Mouse (Mus musculus) megakaryocyte, embryonic 14.5 days (primary cell): ENCODE data around the gene Pdss2. TPM values are rescaled to one million over a fixed set of nuclear protein-coding genes. Genes with fewer than 3 reads are reported as not detected.
"Not testable (repeated sequence)": the region's sequence is repeated elsewhere in the genome, so short reads cannot be mapped to it uniquely, and the experiment has no call there.

Experiments used
- H3K27me3 ChIP-seq: replicated peaks from 2 replicates; pipeline ENCODE3; 2012; ENCODE audit warnings: inconsistent platforms
- H3K36me3 ChIP-seq: replicated peaks from 2 replicates; pipeline ENCODE3; 2012; ENCODE audit warnings: low read length, inconsistent platforms, mixed read lengths
- H3K4me1 ChIP-seq: 2 replicates; pipeline ENCODE4 v1.6.1; 2012; ENCODE audit warnings: inconsistent platforms
- H3K4me3 ChIP-seq: replicated peaks from 2 replicates; pipeline ENCODE3; 2012; ENCODE audit warnings: moderate library complexity, mild to moderate bottlenecking, inconsistent platforms
- H3K9me3 ChIP-seq: 2 replicates; pipeline ENCODE4 v1.6.1; 2012; ENCODE audit warnings: inconsistent platforms
- FLI1 ChIP-seq: IDR thresholded peaks from 2 replicates; pipeline ENCODE4 v1.6.1; 2012; ENCODE audit warnings: low read length, inconsistent platforms, mixed read lengths
- GATA1 ChIP-seq: IDR thresholded peaks from 3 replicates; pipeline ENCODE4 v1.6.1; 2012; ENCODE audit warnings: mixed read lengths, low read length, inconsistent platforms, borderline replicate concordance
- polyA plus RNA-seq: library from polyadenylated mRNA; stranded (reverse); fragments of >175 nt; gene quantifications from 2 replicates; pipeline ENCODE4 v1.2.3, GENCODE M21; 2012; ENCODE audit warnings: low replicate concordance; ENCODE audit not compliant: insufficient read depth

The Pdss2 gene
- polyA plus RNA-seq, 1 experiment = 3.9 TPM

DNA sequence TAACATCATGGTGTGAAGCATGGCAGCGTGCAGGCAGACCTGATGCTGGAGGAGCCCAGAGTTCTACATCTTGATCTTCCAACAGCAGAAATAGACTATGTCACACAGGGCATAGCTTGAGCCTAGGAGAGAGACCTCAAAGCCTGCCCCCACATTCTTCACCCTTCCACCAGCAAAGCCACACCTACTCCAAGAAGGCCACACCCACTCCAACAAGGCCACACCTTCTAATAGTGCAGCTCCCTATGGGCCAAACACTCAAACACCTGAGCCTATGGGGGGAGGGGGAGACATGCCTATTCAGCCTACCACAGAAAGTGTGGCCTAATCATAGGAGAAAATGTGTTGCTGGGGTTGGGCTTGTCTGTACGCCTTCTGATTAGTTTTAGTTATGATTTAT lies 171.6 kb downstream of the Pdss2 start:
- H3K4me3 ChIP-seq = no peak overlapping the region
- TF ChIP-seq FLI1 = no peak
- TF ChIP-seq GATA1 = no peak
- no peaks in the 10 kb centered on the region for H3K4me1 ChIP-seq

DNA sequence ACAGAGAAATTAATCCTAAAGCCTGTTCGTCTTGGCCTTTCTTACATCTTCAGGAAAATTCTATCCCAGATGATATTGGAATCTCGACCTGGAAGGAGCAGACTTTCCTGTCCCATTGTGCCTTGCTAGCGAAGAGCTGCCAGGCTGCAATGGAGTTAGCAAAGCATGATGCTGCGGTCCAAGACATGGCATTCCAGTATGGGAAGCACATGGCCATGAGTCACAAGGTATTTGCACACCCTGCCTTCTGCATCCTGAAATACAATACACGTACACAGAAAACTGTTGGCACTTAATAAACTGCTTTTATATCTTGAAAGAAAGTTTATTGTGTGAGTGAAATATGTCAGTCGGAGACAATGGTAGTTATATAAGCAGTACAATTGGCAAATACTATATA lies 172.5 kb downstream of the Pdss2 start:
- TF ChIP-seq FLI1 (no peak), GATA1 (no peak)
- no peak overlapping the region for H3K4me3 ChIP-seq
- H3K36me3 ChIP-seq = peaks cover 14% of the 10 kb centered on the region
- H3K4me1 ChIP-seq = no peaks in the 10 kb centered on the region
- no peaks in the 10 kb centered on the region for H3K27me3 ChIP-seq
- peaks cover 3% of the 10 kb centered on the region; the same call in 1 of the 2 replicates for H3K9me3 ChIP-seq

More for the DNA sequence above, 171.6 kb downstream of the Pdss2 start:
- H3K27me3 ChIP-seq = no peaks in the 10 kb centered on the region
- H3K9me3 ChIP-seq = peaks cover 3% of the 10 kb centered on the region; the same call in 1 of the 2 replicates
- H3K36me3 ChIP-seq = peaks cover 10% of the 10 kb centered on the region

DNA sequence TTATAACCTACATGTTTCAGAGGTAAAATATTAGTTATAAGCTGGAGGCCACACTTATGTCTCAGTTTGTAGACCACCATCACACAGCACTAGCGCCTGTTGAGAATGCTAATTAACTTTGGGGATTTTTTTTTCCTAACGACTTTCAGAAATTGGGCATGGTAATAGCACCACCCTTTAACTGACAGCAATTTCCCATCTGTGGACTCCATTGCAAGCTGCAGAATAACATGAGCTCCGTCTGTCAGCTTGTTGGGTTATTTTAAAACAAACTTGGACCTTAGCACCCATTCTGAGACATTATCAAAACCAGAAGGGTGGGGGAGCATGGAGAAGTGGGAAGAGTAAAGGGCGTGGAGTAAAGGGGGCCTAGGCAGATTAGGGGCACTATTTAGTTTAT lies 174.5 kb downstream of the Pdss2 start:
- Histone ChIP-seq H3K9me3 (peaks cover 3% of the 10 kb centered on the region; the same call in 1 of the 2 replicates), H3K36me3 (peaks cover 16% of the 10 kb centered on the region), H3K4me3 (no peak overlapping the region), H3K4me1 (0 out of 2 replicates have a peak, but pooled peaks cover 3% of the 10 kb centered on the region), H3K27me3 (no peaks in the 10 kb centered on the region)
- TF ChIP-seq FLI1 (no peak), GATA1 (no peak)

DNA sequence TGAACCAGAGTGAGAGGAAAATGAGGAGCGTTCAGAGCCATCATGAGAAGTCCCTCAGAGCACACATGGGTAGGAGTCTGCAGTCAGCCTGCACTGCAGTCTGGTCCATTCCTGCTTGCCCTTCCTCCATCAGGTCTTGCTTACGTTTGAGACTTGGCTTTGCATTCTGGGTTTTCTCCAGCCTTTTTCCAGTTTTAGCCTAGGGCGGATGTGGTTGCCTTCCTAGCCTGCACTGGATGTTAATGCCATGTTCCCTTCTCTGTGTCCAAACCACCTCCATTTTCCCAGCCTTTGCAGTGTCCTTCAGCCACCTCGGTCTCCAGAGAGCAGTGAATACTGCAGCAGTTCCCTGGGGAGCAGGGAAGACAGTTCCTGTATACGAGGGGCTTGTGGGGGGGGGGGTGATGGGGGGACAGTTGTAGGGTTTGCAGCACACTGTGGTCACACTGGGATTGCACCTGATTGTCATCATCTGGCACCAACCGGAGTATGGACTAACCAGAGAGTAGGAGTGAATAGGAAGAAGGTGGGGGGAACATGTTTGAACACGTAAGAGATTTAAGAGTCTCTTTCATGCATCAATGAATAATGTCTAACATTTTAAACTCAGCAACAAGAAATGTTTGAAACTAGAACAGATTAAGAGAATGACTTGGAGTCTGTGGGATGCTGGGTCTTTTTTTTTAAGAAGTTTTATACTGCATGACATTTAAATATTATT lies 178.5 kb downstream of the Pdss2 start:
- H3K27me3 ChIP-seq = no peaks in the 10 kb centered on the region
- 0 out of 2 replicates have a peak, but pooled peaks cover 3% of the 10 kb centered on the region for H3K4me1 ChIP-seq
- peaks cover 16% of the 10 kb centered on the region for H3K36me3 ChIP-seq
- H3K9me3 ChIP-seq = no peaks in the 10 kb centered on the region
- no peak overlapping the region for H3K4me3 ChIP-seq
- TF ChIP-seq GATA1 = no peak
- TF ChIP-seq FLI1 = no peak

DNA sequence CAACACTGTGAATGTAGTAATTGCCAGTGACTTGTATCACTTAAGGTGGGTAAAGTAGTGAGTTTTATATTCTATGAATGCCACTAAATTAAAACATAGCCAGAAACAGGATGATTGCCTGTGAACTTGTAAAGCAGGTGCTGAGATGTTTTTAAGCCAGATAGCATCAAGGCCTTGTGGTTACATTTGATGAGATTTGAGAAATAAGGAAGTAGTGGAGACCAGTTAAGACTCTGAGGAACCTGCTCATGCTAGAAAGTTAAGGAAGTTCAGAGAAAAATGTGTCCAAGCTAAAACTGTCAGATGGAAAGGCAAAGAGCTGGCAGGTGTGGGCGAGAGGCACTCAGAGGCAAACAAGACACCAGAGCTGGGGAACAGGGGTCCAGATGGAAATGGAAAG lies 184.8 kb downstream of the Pdss2 start:
- H3K36me3 ChIP-seq = no peaks in the 10 kb centered on the region
- TF ChIP-seq FLI1 (no peak), GATA1 (no peak)
- no peak overlapping the region for H3K4me3 ChIP-seq
- H3K9me3 ChIP-seq = no peaks in the 10 kb centered on the region
- H3K27me3 ChIP-seq = no peaks in the 10 kb centered on the region
- no peaks in the 10 kb centered on the region for H3K4me1 ChIP-seq

DNA sequence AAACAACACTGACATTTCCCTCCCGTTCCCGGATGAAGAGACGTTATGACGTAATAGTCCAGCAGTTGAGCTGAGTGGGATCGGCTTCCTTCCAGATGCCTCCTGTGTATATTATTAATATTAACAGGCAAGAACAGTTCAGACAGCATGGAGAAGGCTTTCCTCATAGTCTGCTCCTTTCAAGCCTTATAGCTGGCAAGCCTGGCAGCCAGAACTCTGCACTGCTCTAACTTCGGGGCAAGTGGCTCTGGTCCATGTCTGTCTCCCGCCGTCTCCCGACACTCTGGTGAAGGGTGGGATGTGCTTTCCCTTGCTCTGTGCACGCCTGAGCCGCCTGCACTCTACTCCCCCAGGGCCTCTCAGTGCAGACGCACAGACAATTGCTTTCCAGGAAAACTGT lies 185.6 kb downstream of the Pdss2 start:
- H3K4me3 ChIP-seq = no peak overlapping the region
- H3K36me3 ChIP-seq = peaks cover 3% of the 10 kb centered on the region
- no peaks in the 10 kb centered on the region for H3K27me3 ChIP-seq
- H3K4me1 ChIP-seq = no peaks in the 10 kb centered on the region
- TF ChIP-seq GATA1 (no peak), FLI1 (no peak)
- H3K9me3 ChIP-seq = no peaks in the 10 kb centered on the region

DNA sequence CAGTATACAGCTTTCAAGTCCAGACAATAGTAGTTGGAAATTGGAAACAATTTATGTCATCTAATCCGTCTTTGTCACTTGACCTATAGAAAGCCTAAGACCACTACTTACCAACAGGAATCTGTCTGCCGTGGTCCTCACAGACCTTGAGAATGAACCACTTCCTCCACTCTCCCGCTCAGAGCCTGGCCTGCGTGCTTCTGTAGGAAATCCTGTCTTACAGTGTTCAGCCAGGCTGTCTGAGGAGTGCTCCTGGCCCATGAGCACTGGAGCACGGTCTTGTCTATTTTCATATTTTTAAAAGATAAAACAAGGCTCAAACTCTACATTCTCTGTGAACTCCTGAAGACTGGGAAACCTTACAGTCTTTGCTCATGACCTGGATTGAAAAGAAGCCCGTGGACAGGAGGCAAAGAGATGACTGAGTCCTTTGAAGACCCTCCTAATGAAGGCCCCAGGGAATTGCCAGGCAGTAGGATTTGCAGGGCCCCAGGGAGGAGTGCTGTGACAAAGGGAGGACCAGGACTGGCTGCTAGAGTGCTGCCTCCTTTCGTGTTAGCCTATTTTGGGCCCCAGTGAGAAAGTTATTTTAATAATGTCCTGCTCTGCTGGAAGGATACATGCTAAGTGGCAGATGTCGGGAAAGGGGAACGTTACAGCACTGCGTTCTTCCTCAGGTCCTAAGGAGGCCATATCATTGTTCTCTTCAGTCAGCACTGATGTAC lies 188.4 kb downstream of the Pdss2 start:
- peaks cover 5% of the 10 kb centered on the region for H3K36me3 ChIP-seq
- H3K4me3 ChIP-seq = no peak overlapping the region
- no peaks in the 10 kb centered on the region for H3K27me3 ChIP-seq
- no peaks in the 10 kb centered on the region for H3K9me3 ChIP-seq
- no peaks in the 10 kb centered on the region for H3K4me1 ChIP-seq
- TF ChIP-seq GATA1 (no peak), FLI1 (no peak)

DNA sequence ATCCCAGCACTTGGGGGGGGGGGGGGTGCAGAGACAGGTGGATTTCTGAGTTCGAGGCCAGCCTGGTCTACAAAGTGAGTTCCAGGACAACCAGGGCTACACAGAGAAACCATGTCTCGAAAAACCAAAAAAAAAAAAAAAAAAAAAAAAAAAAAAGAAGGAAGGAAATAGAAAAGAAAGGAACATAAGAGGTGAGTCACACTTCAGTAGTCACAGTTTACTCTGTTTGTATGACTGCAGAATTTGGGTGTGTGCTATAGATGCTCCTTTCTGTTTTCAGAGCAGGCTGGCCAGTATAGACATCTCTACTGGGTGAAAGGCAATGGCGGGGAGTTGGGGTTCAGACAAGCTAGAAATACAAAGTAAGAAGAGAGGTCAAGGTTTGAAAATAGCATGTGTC lies 189.9 kb downstream of the Pdss2 start:
- H3K4me3 ChIP-seq, H3K27me3 ChIP-seq, H3K9me3 ChIP-seq, H3K36me3 ChIP-seq, H3K4me1 ChIP-seq: not testable (repeated sequence)

DNA sequence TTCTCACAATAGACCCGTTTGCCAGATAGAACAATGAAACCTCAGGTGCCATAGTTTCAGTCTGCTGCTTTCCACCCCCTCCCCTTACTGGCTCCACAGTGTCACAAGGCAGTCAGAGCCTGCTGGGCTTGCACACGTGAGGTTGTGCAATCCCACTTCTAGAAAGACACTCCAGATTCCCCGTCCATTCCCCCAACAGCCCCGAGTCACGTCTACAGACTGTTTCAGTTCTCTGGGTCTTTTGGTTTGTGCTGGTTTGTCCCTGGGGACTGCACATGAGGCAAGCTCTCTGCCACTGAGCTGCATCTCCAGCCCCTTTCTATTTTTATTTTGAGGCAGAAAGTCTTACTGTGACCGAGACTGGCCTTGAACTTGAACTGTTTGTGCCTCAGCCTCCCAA lies 196.1 kb downstream of the Pdss2 start:
- Histone ChIP-seq H3K4me1 (no peaks in the 10 kb centered on the region), H3K36me3 (peaks cover 5% of the 10 kb centered on the region), H3K9me3 (no peaks in the 10 kb centered on the region), H3K4me3 (no peak overlapping the region), H3K27me3 (no peaks in the 10 kb centered on the region)
- TF ChIP-seq FLI1 = no peak
- TF ChIP-seq GATA1 = no peak

DNA sequence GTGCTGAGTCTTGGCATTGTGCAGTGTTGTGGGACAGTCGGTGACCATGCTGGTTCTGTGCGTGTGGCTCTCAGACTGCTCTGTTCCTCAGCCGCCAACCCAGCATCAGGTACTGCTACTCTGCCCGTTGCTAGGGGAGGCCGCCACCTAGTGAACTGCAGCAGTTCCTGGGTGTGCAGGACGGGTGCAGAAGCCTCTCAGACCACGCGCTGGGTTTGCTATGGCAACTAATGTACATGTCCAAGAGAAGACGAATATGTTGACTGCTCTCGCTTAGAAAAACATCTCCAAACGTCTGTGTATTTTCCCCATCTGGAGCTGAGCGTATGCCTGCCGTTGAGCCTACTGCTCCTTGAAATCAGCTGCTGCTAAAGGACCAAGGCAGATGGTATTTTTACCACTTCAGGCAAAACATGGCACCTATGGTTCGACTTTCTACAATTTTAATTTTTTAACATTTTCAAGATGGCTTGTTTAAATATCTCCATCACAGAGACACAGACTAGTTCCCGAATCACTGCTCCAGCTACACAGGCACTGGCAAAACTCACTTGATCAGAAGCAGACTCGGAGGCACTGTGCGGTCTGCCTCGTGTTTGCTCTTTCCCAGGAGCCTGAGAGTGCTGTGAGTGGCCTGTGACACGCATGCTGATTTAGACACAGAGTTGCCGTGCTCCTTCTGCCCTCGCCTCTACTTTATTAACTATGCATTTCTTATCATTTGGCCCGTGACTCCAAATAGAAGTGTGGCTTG lies 199.6 kb downstream of the Pdss2 start:
- H3K36me3 ChIP-seq = peaks cover 3% of the 10 kb centered on the region
- TF ChIP-seq GATA1 = no peak
- TF ChIP-seq FLI1 = no peak
- no peaks in the 10 kb centered on the region for H3K9me3 ChIP-seq
- no peak overlapping the region for H3K4me3 ChIP-seq
- peaks cover 8% of the 10 kb centered on the region for H3K4me1 ChIP-seq
- no peaks in the 10 kb centered on the region for H3K27me3 ChIP-seq
